Mouse (Mus musculus) heart, embryonic 14.5 days (tissue): ENCODE measurements around the gene Hist1h3d. TPM values are rescaled to one million over a fixed set of nuclear protein-coding genes. Genes with fewer than 3 reads are reported as not detected.
"Not testable (repeated sequence)": the region's sequence is repeated elsewhere in the genome, so short reads cannot be mapped to it uniquely, and the experiment has no call there.

Source experiments
- ATAC-seq: fragments of 200-750 bp; cut with Nextera tagmentation; 2 replicates; pipeline ENCODE4 v1.8.0; 2017; ENCODE audit warnings: low read depth, moderate TSS enrichment; ENCODE audit not compliant: insufficient number of reproducible peaks, insufficient read depth, low FRiP score
- H3K27ac ChIP-seq, 2 experiments: fragments of 200-500 bp in 1 of 2; fragments of 300-500 bp in 1 of 2; sonication (generic) in 1 of 2; replicated peaks in 1 of 2; 2 replicates each; pipeline ENCODE4 v1.5.1; 2012 to 2014; ENCODE audit warnings: low read depth in 2 of 2, low read length in 2 of 2, control low read depth in 1 of 2, mild to moderate bottlenecking in 1 of 2, mixed read lengths in 1 of 2; ENCODE audit not compliant: control insufficient read depth in 1 of 2, insufficient read depth in 1 of 2
- H3K27me3 ChIP-seq: fragments of 300-500 bp; sonication (generic); 2 replicates; pipeline ENCODE4 v1.6.1; 2014; ENCODE audit warnings: mild to moderate bottlenecking, low read length, control low read depth; ENCODE audit not compliant: control insufficient read depth, insufficient read depth
- H3K36me3 ChIP-seq: fragments of 300-500 bp; sonication (generic); 2 replicates; pipeline ENCODE4 v1.6.1; 2014; ENCODE audit warnings: mild to moderate bottlenecking, control low read depth, low read length, mixed read lengths; ENCODE audit not compliant: control insufficient read depth, insufficient read depth
- H3K4me1 ChIP-seq, 2 experiments: fragments of 200-500 bp in 1 of 2; fragments of 300-500 bp in 1 of 2; sonication (generic) in 1 of 2; 2 replicates each; pipeline ENCODE4 v1.6.1; 2012 to 2014; ENCODE audit warnings: low read length in 2 of 2, control low read depth in 1 of 2, mixed read lengths in 1 of 2; ENCODE audit not compliant: control insufficient read depth in 2 of 2, insufficient read depth in 2 of 2
- H3K4me2 ChIP-seq: fragments of 300-500 bp; sonication (generic); 2 replicates; pipeline ENCODE4 v1.6.1; 2014; ENCODE audit warnings: mild to moderate bottlenecking, low read length
- H3K4me3 ChIP-seq, 2 experiments: fragments of 200-500 bp in 1 of 2; fragments of 300-500 bp in 1 of 2; sonication (generic) in 1 of 2; 2 replicates each; pipeline ENCODE4 v1.5.1; 2012 to 2014; ENCODE audit warnings: low read length in 2 of 2, mild to moderate bottlenecking in 2 of 2, control low read depth in 1 of 2, low read depth in 1 of 2, moderate library complexity in 1 of 2; ENCODE audit not compliant: control insufficient read depth in 1 of 2, insufficient read depth in 1 of 2
- H3K9ac ChIP-seq: fragments of 300-500 bp; sonication (generic); 2 replicates; pipeline ENCODE4 v1.6.1; 2014; ENCODE audit warnings: mild to moderate bottlenecking, low read length
- H3K9me3 ChIP-seq: fragments of 300-500 bp; sonication (generic); 2 replicates; pipeline ENCODE4 v1.6.1; 2016; ENCODE audit warnings: low read length, control low read depth; ENCODE audit not compliant: control insufficient read depth
- WGBS: fragments of 180-500 bp; shearing (Covaris S2); extraction: QIAGEN DNeasy Blood & Tissue Kit; methylation state at CpG from one replicate; pipeline ENCODE4 v1.1.7; 2014; 5-methylcytosine and 5-hydroxymethylcytosine counted together
- polyA plus RNA-seq: library from polyadenylated mRNA; unstranded; fragments of >200 nt; fragmentation: Nextera tagmentation; extraction: Ambion mirVana; gene quantifications from 2 replicates; pipeline ENCODE4 v1.2.1, GENCODE M21; 2014

The Hist1h3d gene
- polyA plus RNA-seq, 1 experiment from 2014 or later: 3.7 TPM

DNA sequence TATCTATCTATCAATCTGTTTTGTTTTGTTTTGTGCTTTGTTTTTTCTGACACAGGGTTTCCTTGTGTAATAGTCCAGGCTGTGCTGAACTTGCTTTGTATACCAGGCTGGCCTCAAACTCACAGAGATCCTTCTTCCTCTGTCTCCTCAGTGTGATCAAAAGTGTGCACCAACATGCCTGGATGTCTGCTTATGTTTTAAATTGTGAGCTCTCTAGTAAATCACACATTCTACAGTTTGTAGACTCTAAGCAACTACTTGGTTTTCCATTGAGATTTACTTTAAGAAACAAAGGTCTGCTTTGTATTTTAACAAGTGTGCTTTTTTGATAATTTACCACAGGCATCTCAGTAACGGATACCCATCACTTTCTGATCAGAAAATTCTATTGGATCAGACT, 2.3 kb downstream of the Hist1h3d start:
- Histone ChIP-seq H3K4me1 (peaks cover 3 to 24% of the 10 kb centered on the region in 2 experiments), H3K9me3 (no peaks in the 10 kb centered on the region), H3K9ac (no peak overlapping the region), H3K36me3 (no peaks in the 10 kb centered on the region), H3K27me3 (no peaks in the 10 kb centered on the region), H3K27ac (no peak overlapping the region), H3K4me3 (no peak overlapping the region), H3K4me2 (no peak overlapping the region)
- ATAC-seq: no peak
- 86% methylated on average over 1 of the region's 1 CpGs for WGBS

DNA sequence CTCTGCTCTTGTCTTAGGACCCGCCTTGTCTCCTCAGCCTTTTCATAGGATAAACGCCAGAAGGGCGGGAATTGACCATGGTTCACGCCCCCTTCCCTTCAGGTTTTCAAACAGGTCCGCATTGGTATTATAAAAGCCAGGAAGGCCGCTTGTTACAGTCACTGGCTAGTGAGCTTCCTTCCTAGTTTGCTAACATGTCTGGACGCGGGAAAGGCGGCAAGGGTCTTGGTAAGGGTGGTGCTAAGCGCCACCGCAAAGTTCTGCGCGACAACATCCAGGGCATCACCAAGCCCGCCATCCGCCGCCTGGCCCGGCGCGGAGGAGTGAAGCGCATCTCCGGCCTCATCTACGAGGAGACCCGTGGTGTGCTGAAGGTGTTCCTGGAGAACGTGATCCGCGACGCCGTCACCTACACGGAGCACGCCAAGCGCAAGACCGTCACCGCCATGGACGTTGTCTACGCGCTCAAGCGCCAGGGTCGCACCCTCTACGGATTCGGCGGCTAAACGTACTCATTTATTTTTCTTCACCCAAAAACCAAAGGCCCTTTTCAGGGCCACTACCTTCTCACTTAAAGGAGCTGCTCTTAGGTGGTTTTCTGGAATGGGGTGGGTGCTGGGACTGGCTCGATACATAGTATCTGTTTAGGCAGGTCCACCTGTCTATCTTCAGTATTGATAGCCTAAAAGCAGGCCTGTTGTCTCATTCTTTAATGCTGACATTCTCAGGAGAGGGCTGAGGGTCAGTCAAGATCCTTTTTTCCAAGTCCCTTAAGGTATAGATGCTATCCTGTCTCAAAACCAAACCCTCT, 6.0 kb downstream of the Hist1h3d start, which contains the start of gene Hist1h4d:
TSS of gene Hist1h4d (plus strand) at position 191 of the 811 bp plus-strand sequence.
- H3K9ac ChIP-seq: peak within 1 kb of the TSS; percentile 82
- H3K4me1 ChIP-seq: peaks cover 4 to 19% of the 10 kb centered on the region in 2 experiments
- no peaks in the 10 kb centered on the region for H3K9me3 ChIP-seq
- WGBS: under 1% methylated on average over 42 of the region's 43 CpGs
- H3K36me3 ChIP-seq: no peaks in the 10 kb centered on the region
- peak within 1 kb of the TSS; percentile 85 for H3K4me2 ChIP-seq
- peak within 1 kb of the TSS; percentile 50 to 58 for H3K4me3 ChIP-seq
- peak within 1 kb of the TSS; percentile 78 to 79 for H3K27ac ChIP-seq
- no peaks in the 10 kb centered on the region for H3K27me3 ChIP-seq
- peak; percentile 80 for ATAC-seq

DNA sequence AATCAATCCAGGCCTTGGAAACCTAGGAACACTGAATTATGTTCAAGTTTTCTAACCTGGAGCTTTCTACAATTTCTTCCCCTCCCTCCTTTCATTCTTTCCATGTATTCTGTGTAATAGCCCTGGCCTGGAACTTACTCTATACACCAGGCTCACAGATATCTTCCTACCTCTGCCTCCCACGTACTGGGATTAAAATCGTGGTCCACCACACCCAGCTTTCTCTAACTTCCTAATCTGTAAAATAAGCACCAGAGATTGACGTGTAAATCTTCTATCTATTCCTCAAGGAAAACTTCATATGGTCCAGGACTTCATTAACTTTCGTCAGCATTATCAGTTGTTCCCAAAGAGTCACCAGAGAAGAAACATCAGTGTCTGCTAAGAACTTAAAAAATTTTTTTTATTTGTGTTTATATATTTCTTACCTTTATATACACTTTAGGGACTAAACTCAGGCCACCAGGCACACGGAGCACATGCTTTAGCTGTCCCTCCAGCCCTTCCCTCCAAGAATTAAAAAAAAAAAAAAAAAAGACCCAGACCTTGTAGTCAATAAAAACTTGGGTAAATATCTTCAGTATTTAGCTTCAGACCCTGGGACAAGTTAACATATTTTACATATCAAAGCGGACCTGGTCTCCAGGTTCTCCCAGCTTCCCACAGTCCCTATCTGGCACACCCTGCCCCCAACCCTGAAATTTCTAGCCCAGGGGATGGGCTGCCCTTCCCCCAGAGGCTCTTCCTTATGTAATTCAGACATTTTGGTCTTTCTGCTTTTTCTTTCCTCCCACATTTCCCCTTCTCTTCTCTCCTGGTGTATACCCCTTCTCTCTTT, 6.9 kb downstream of the Hist1h3d start:
- no peak for ATAC-seq
- Histone ChIP-seq H3K9ac (peak overlapping the region; percentile 82), H3K27me3 (no peaks in the 10 kb centered on the region), H3K4me2 (peak overlapping the region; percentile 85), H3K4me3 (peak overlapping the region; percentile 50 to 58; a peak in 3 of 4 replicates), H3K9me3 (no peaks in the 10 kb centered on the region), H3K27ac (peak overlapping the region; percentile 78 to 79), H3K4me1 (peaks cover 5 to 15% of the 10 kb centered on the region in 2 experiments), H3K36me3 (no peaks in the 10 kb centered on the region)
- WGBS: 20% methylated on average over 6 of the region's 6 CpGs

DNA sequence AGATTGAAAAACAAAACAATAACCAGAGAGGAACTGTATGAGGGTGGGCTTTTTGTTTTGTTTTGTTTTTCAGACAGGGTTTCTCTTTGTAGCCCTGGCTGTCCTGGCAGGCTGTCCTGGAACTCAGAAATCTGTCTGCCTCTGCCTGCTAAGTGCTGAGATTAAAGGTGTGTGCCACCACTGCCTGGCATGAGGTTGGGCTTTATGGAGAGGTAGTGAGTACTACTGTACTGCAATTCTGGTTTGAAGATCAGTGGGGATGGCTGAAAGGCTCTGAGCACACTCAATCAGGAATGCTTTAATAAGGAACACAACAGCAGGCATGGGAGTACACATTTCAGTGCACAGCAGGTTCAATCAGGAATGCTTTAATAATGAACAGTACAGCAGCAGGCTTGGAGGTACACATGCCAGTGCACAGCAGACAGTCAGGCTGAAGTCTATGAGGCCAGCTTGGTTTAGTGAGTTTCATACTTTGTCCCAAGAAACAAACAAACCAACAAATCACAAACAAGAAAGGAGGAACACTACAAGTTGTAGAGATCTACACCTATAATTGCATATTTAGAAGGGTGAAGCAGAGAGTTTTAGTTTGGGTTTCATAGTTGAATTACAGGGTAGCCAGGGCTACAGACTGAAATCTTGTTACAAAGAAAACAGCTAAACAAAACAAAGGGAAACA, 8.0 kb downstream of the Hist1h3d start:
- ATAC-seq: no peak
- peak overlapping the region; percentile 22 to 35 for H3K27ac ChIP-seq
- H3K4me2 ChIP-seq: no peak overlapping the region; the same call in 1 of the 2 replicates
- no peaks in the 10 kb centered on the region for H3K27me3 ChIP-seq
- H3K9me3 ChIP-seq: no peaks in the 10 kb centered on the region
- no peak overlapping the region for H3K4me3 ChIP-seq
- no peaks in the 10 kb centered on the region for H3K36me3 ChIP-seq
- H3K9ac ChIP-seq: no peak overlapping the region
- H3K4me1 ChIP-seq: peaks cover 5 to 15% of the 10 kb centered on the region in 2 experiments

DNA sequence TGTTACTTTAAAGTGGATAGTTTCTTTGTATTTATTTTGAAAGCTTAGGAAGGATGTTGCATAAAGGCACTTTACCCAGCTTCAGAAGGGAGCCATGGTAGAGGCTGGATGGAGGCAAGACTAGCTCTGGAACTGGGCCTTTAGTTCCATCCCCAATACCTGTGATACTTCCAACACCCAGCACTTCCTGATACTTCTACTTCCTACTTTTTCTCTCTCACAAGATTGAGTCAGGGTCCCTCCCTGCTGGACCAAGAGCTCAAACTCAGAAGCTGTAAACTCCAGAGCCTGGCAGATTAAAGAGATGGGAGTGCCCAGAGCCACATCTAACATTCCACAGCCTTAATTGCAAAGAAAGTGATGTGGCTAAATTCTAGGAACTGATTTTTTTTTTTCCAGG, 8.8 kb downstream of the Hist1h3d start:
- Histone ChIP-seq H3K4me3 (peak overlapping the region in 1 of 2 experiments; percentile 49; a peak in 3 of 4 replicates), H3K9ac (peak overlapping the region; percentile 87), H3K4me1 (peaks cover 5 to 15% of the 10 kb centered on the region in 2 experiments), H3K4me2 (peak overlapping the region; percentile 91), H3K27me3 (no peaks in the 10 kb centered on the region), H3K9me3 (no peaks in the 10 kb centered on the region), H3K27ac (peak overlapping the region; percentile 95 to 98), H3K36me3 (no peaks in the 10 kb centered on the region)
- no peak for ATAC-seq

DNA sequence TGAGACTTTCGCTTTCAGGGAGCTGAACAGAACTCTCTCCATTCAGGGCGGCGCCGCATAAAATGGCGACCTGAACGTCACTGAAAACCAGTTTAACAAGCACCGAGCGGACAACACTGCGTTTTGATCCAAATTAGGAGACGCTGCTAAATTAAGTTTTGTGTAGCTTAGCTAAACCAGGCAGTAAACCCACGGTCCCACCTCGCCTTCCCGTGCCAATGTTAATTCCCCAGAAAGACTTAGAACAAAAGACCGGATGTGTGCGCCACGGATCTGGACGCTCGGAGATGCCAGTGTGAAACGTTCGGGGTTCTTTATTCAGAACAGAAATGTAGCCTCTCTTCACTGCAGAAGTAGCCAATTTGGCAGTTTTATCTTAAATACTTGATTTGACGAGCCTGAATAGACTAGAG, 9.5 kb downstream of the Hist1h3d start:
- Histone ChIP-seq H3K27me3 (no peaks in the 10 kb centered on the region), H3K36me3 (no peaks in the 10 kb centered on the region), H3K9me3 (no peaks in the 10 kb centered on the region), H3K4me3 (peak overlapping the region; percentile 49 to 57), H3K4me1 (peaks cover 5 to 15% of the 10 kb centered on the region in 2 experiments), H3K27ac (peak overlapping the region; percentile 95 to 98), H3K9ac (peak overlapping the region; percentile 87), H3K4me2 (peak overlapping the region; percentile 91)
- no peak for ATAC-seq
- WGBS: under 1% methylated on average over 21 of the region's 21 CpGs

DNA sequence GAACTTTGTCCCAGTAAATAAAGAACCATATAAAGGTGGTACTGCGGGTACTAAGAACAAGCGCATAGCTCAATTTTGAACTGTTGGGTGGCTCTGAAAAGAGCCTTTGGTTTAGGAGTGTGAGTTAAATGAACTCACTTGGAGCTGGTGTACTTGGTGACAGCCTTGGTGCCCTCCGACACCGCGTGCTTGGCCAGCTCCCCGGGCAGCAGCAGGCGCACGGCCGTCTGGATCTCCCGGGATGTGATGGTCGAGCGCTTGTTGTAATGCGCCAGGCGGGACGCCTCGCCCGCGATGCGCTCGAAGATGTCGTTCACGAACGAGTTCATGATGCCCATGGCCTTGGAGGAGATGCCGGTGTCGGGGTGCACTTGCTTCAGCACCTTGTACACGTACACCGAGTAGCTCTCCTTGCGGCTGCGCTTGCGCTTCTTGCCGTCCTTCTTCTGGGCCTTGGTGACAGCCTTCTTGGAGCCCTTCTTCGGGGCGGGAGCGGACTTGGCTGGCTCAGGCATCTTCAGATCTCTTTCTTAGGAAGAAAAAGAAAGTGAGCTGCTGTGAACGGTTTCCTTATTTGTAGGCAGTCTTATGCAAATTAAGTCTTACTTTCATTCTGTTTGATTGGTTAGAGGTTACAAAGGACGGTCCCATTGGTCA, 10.0 kb downstream of the Hist1h3d start:
- H3K4me3 ChIP-seq: peak overlapping the region; percentile 49 to 57
- peaks cover 5 to 15% of the 10 kb centered on the region in 2 experiments for H3K4me1 ChIP-seq
- ATAC-seq: peak; percentile 81
- H3K9me3 ChIP-seq, H3K27me3 ChIP-seq, H3K36me3 ChIP-seq: not testable (repeated sequence)
- WGBS: 0% methylated on average over 27 of the region's 36 CpGs
- peak overlapping the region; percentile 87 for H3K9ac ChIP-seq
- peak overlapping the region; percentile 91 for H3K4me2 ChIP-seq
- peak overlapping the region; percentile 95 to 98 for H3K27ac ChIP-seq
